11 mouse cellular contexts compared by ENCODE assay signal in genomic region chr7:43747788-43748187, GRCm38 (mm10). TPM values are rescaled to one million over a fixed set of nuclear protein-coding genes. Genes with fewer than 3 reads are reported as not detected.
DNase-seq lines count a peak whose midpoint lies in the region; ATAC-seq lines count a peak whose summit lies in the region.
"Had no signal": no experiment of that assay in that cellular context is flagged by ENCODE, and none has a peak within 500 bp of the region (broad histone marks: within the 10 kb centered on the region; RNA-seq: fewer than 3 reads in every experiment).

No protein-coding gene starts in this region.

- peak; percentile 10 for DNase-seq in gastrocnemius, adult 18-20 months (ENCODE audit: low spot score)
- no peak for DNase-seq in gastrocnemius, postnatal 10 days
- DNase-seq in right cerebral cortex, adult 2 months (ENCODE audit: low spot score in 2 of 2): peak; percentile 7 to 15
- DNase-seq in right cerebral cortex, postnatal 25 days: no peak
- peak; percentile 50 to 53 for DNase-seq in lung, adult 18-20 months
- no peak for DNase-seq in thymus, postnatal 4 days
- DNase-seq in cerebellum, adult 18-20 months: no peak
- DNase-seq: thymus, adult 18-20 months had no signal

- no peak for ATAC-seq in cerebellum, adult (ENCODE audit: insufficient number of reproducible peaks, low FRiP score, low TSS enrichment)
- ATAC-seq: inflammation-experienced regulatory T-cells, adult 6 months had no signal

RNA-seq across cellular contexts. Expression of gene Klk12, which starts 20.9 kb away (rescaled TPM):
- not detected for total RNA-seq in gastrocnemius, adult 18-20 months (2021)
- not detected for total RNA-seq in gastrocnemius, postnatal 10 days (2021)
- total RNA-seq: neutrophil, adult 5-6 weeks had no signal

RNA-seq across cellular contexts. Expression of gene Klk11, which starts 26.6 kb away (rescaled TPM):
- under 1 TPM in 1 of 2 experiments, not detected in 1; 0.53 TPM for total RNA-seq in gastrocnemius, adult 18-20 months (2021)
- total RNA-seq in gastrocnemius, postnatal 10 days (2021): not detected
- total RNA-seq: neutrophil, adult 5-6 weeks had no signal

RNA-seq across cellular contexts. Expression of gene Klk10, which starts 33.0 kb away (rescaled TPM):
- under 1 TPM; 0.39 to 0.47 TPM for total RNA-seq in gastrocnemius, adult 18-20 months (2021)
- under 1 TPM; 0.28 to 0.32 TPM for total RNA-seq in gastrocnemius, postnatal 10 days (2021)

RNA-seq across cellular contexts. Expression of gene Klk13, which starts 35.4 kb away (rescaled TPM):
- total RNA-seq in gastrocnemius, adult 18-20 months (2021): under 1 TPM in 1 of 2 experiments, not detected in 1; 0.33 TPM
- total RNA-seq in gastrocnemius, postnatal 10 days (2021): not detected
- total RNA-seq: neutrophil, adult 5-6 weeks had no signal

RNA-seq across cellular contexts. Expression of gene Klk9, which starts 43.9 kb away (rescaled TPM):
- not detected for total RNA-seq in gastrocnemius, adult 18-20 months (2021)
- not detected for total RNA-seq in gastrocnemius, postnatal 10 days (2021)
- total RNA-seq: neutrophil, adult 5-6 weeks had no signal

Comparison
In these comparisons a context has a peak if more than half of its experiments do, and no peak if none do; other contexts are left out.
1. DNase-seq: peak in gastrocnemius, adult 18-20 months (single experiment), right cerebral cortex, adult 2 months (2 of 2) and lung, adult 18-20 months (2 of 2); none in gastrocnemius, postnatal 10 days (single experiment), right cerebral cortex, postnatal 25 days (single experiment), thymus, postnatal 4 days (single experiment) and cerebellum, adult 18-20 months (0 of 2).